Mouse (Mus musculus) MEL-GATA-1-ER (cell line): ENCODE measurements around the gene Creg1.

Source experiments
- DNase-seq: peaks from one replicate; pipeline ENCODE4 v3.0.0-alpha.2; 2012; ENCODE audit warnings: low read depth; ENCODE audit errors: extremely low read depth

The Creg1 gene

GRCm38 (mm10) chr1:165781911-165782310 is 18.4 kb downstream of the Creg1 start:
- no peak for DNase-seq

GRCm38 (mm10) chr1:165786296-165786695 is 22.8 kb downstream of the Creg1 start:
- no peak for DNase-seq

- no peak for DNase-seq
Measured at GRCm38 (mm10) chr1:165788511-165788910, 25.0 kb downstream of the Creg1 start, which contains the start of gene Cd247. Gene Cd247 (plus strand): TSS chr1:165788681.

GRCm38 (mm10) chr1:165789066-165789660 is 25.6 kb downstream of the Creg1 start:
- DNase-seq, result no peak

GRCm38 (mm10) chr1:165789963-165790362 is 26.4 kb downstream of the Creg1 start:
- DNase-seq, result no peak

GRCm38 (mm10) chr1:165790461-165791210 is 27.1 kb downstream of the Creg1 start:
- DNase-seq, result no peak

GRCm38 (mm10) chr1:165791411-165791810 is 27.9 kb downstream of the Creg1 start:
- no peak for DNase-seq

GRCm38 (mm10) chr1:165801709-165802310 is 38.3 kb downstream of the Creg1 start:
- DNase-seq, result no peak

GRCm38 (mm10) chr1:165803107-165803506 is 39.6 kb downstream of the Creg1 start:
- DNase-seq, result no peak

- no peak for DNase-seq
Measured at GRCm38 (mm10) chr1:165804133-165804532, 40.6 kb downstream of the Creg1 start.

GRCm38 (mm10) chr1:165810633-165811032 is 47.1 kb downstream of the Creg1 start:
- no peak for DNase-seq

GRCm38 (mm10) chr1:165811170-165811569 is 47.6 kb downstream of the Creg1 start:
- DNase-seq, result peak; percentile 65

- DNase-seq, result no peak
Measured at GRCm38 (mm10) chr1:165812775-165813174, 49.2 kb downstream of the Creg1 start.

GRCm38 (mm10) chr1:165814116-165814515 is 50.6 kb downstream of the Creg1 start:
- no peak for DNase-seq

GRCm38 (mm10) chr1:165814521-165815278 is 51.2 kb downstream of the Creg1 start:
- no peak for DNase-seq

GRCm38 (mm10) chr1:165816391-165816790 is 52.8 kb downstream of the Creg1 start:
- no peak for DNase-seq

GRCm38 (mm10) chr1:165817264-165817663 is 53.7 kb downstream of the Creg1 start:
- no peak for DNase-seq

GRCm38 (mm10) chr1:165818145-165818860 is 54.8 kb downstream of the Creg1 start:
- DNase-seq, result no peak

- DNase-seq, result no peak
Measured at GRCm38 (mm10) chr1:165819147-165819546, 55.6 kb downstream of the Creg1 start.

- no peak for DNase-seq
Measured at GRCm38 (mm10) chr1:165822031-165822430, 58.5 kb downstream of the Creg1 start.
